Mouse (Mus musculus) liver, embryonic 18 days (tissue): Measurements from ENCODE around the gene Zfp560. TPM values are rescaled to one million over a fixed set of nuclear protein-coding genes. Genes with fewer than 3 reads are reported as not detected.

Experiments
- polyA plus RNA-seq: library from polyadenylated mRNA; depleted of rRNA; stranded (reverse); fragments of >200 nt; gene quantifications from 2 replicates; pipeline ENCODE4 v1.2.3, GENCODE M21; 2012; rRNA removed

The Zfp560 gene
- polyA plus RNA-seq: 4.4 and 4.8 TPM in 2 replicates

GRCm38 (mm10) chr9:20384532-20385342, at the start of gene Zfp560:
TSS of gene Zfp560 (minus strand) at chr9:20385177.

DNA sequence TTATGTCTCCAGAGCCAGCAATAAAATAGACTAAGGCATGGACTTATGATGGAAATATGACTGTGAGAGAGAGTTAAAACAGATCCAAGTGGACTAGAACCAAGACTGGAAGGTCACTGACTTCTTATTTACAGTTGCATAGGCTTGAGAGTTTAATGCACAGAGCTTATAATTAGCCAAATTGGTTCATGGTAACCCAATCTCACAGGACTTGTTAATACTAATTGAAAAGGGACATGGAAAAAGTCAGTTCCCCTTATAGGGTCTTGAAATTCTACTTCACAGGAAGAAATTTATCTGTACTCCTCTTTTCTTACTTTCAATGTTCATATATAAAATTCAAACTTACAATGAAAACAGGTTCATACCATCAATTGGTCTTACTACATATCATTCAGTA, 49.0 kb downstream of the Zfp560 start, which contains the start of gene Olfr18:
TSS of gene Olfr18 (minus strand) at position 101 of the 400 bp plus-strand sequence.

DNA sequence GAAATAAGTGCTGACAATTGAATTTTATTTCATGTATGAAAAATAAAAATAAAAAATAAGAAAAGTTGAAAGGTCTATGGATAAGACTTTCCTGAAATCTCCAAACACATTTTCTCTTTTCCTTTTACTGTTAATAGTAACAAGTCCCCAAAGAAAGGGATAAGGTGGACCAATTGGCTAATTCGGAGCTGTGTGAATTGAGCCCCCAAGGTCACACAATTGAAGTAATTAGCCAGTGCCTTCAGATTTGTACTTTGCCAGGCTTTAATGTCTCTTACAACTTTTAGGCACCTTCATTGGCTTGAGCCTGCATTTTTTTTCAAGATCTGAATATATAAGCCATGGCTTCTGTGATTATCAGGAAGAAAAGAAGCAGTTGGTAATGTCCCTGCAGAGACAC, 86.7 kb downstream of the Zfp560 start, which contains the start of gene Olfr873:
TSS of gene Olfr873 (plus strand) at position 301 of the 400 bp plus-strand sequence.

Other genes starting within 250 kb of the Zfp560 start
- not detected in 2 replicates for gene Olfr870, start 211.1 kb downstream of the Zfp560 start, polyA plus RNA-seq
- not detected in 2 replicates for gene Olfr871, start 173.0 kb downstream of the Zfp560 start, polyA plus RNA-seq
- not detected in 2 replicates for gene Olfr872, start 148.1 kb downstream of the Zfp560 start, polyA plus RNA-seq
- gene Olfr39, start 102.8 kb downstream of the Zfp560 start, polyA plus RNA-seq: not detected in 2 replicates
- not detected in 2 replicates for gene Olfr873, start 86.6 kb downstream of the Zfp560 start, polyA plus RNA-seq
- gene Olfr18, start 49.1 kb downstream of the Zfp560 start, polyA plus RNA-seq: not detected in 2 replicates
- gene Zfp26, start 75.0 kb upstream of the Zfp560 start, polyA plus RNA-seq: 1.7 and 1.8 TPM in 2 replicates
- gene Zfp426, start 107.6 kb upstream of the Zfp560 start, polyA plus RNA-seq: 3.8 and 4.0 TPM in 2 replicates
- gene Zfp266, start 136.2 kb upstream of the Zfp560 start, polyA plus RNA-seq: 4.6 and 4.7 TPM in 2 replicates
- gene Zfp846, start 196.1 kb upstream of the Zfp560 start, polyA plus RNA-seq: 1.7 and 1.8 TPM in 2 replicates